Mouse (Mus musculus) layer of hippocampus, adult 2 months (tissue): Measurements from ENCODE around the gene Tulp3. TPM values are rescaled to one million over a fixed set of nuclear protein-coding genes. Genes with fewer than 3 reads are reported as not detected.

Experiments used
- DNase-seq, 2 experiments: peaks; one replicate each; pipeline ENCODE4 v3.0.0; 2022; ENCODE audit warnings: low spot score in 2 of 2
- H3K27ac ChIP-seq: fragments of 200-600 bp; 2 replicates; pipeline ENCODE4 v1.8.1; 2022
- H3K4me3 ChIP-seq: fragments of 200-600 bp; 2 replicates; pipeline ENCODE4 v1.8.1; 2022; ENCODE audit warnings: mild to moderate bottlenecking
- CTCF ChIP-seq: fragments of 200-600 bp; conservative IDR thresholded peaks from 2 replicates; pipeline ENCODE4 v1.8.1; 2022; ENCODE audit warnings: antibody characterized with exemption, mild to moderate bottlenecking, moderate library complexity
- total RNA-seq, 2 experiments: library from RNA; stranded (reverse); gene quantifications; 2 replicates each; pipeline ENCODE4 v1.2.3; 2021

Gene Tulp3
- total RNA-seq, 2 experiments from 2014 or later, result 23.1 to 24.8 TPM

GRCm38 (mm10) chr6:128279608-128280007, 76.0 kb downstream of the Tulp3 start:
- no peak for DNase-seq
- no peak overlapping the region for H3K27ac ChIP-seq
- no peak overlapping the region for H3K4me3 ChIP-seq
- TF ChIP-seq CTCF, result no peak

DNA sequence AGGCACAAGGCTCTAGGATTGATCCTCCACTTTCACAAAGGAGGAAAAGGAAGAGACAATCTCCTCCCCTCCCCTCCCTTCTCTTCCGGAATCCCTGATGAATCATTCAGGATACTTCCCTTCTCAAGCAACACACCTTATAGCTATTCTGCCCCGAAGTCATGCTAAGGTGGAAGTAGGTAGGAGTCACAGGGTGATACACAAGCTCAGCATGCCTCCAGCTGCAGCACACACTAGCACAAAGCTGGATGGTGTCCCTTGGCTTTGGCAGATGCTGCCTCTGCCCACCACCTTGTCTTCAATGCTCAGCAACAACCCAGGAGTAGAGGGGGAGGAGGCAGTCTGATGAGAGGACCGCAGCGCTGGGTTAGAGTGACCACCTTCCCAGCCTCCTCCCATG, 76.6 kb downstream of the Tulp3 start:
- no peak overlapping the region for H3K4me3 ChIP-seq
- no peak for TF ChIP-seq CTCF
- no peak for DNase-seq
- no peak overlapping the region for H3K27ac ChIP-seq

- no peak overlapping the region for H3K4me3 ChIP-seq
- DNase-seq, result peak; percentile 33 to 46
- TF ChIP-seq CTCF, result peak; percentile 32
- no peak overlapping the region for H3K27ac ChIP-seq
Measured at GRCm38 (mm10) chr6:128277132-128278085, 78.2 kb downstream of the Tulp3 start.

DNA sequence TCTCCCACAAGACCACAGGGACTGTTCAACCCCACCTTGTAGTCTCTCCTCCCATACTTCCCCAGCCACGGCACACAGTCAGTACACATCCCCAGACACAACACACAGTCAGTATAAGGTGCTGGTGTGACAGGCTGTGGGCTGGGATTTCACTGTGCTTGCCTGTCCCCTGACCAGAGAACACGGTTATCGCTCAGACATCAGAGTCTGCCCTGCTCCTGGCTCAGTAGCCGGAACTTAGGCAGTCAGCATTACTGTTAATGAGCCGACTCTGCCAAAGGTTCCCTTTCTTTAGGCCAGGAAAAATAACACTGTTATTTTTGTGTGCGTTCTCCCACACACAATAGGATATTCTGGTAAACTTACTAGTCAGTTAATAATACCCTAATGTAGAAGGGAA, 79.3 kb downstream of the Tulp3 start:
- H3K4me3 ChIP-seq, result no peak overlapping the region
- no peak overlapping the region for H3K27ac ChIP-seq
- TF ChIP-seq CTCF, result no peak
- no peak for DNase-seq

GRCm38 (mm10) chr6:128275506-128276064, 80.1 kb downstream of the Tulp3 start:
- DNase-seq, result no peak
- H3K27ac ChIP-seq, result no peak overlapping the region
- no peak overlapping the region for H3K4me3 ChIP-seq
- TF ChIP-seq CTCF, result no peak

GRCm38 (mm10) chr6:128273507-128273906, 82.1 kb downstream of the Tulp3 start:
- no peak for TF ChIP-seq CTCF
- no peak for DNase-seq
- no peak overlapping the region for H3K4me3 ChIP-seq
- no peak overlapping the region for H3K27ac ChIP-seq

GRCm38 (mm10) chr6:128272754-128273153, 82.9 kb downstream of the Tulp3 start:
- no peak for DNase-seq
- TF ChIP-seq CTCF, result no peak

More at GRCm38 (mm10) chr6:128272754-128273153, 82.9 kb downstream of the Tulp3 start:
- no peak overlapping the region for H3K27ac ChIP-seq
- no peak overlapping the region for H3K4me3 ChIP-seq

Other genes starting within 250 kb of the Tulp3 start
- 10 to 100 TPM; 42.2 to 45.6 TPM for gene Tspan9, start 212.3 kb downstream of the Tulp3 start, total RNA-seq
- under 1 TPM; 0.86 to 0.87 TPM for gene Tead4, start 55.0 kb downstream of the Tulp3 start, total RNA-seq
- 10 to 100 TPM; 18.2 to 18.3 TPM for gene Rhno1, start 7.1 kb upstream of the Tulp3 start, total RNA-seq
- 1 to 10 TPM; 1.8 to 3.5 TPM for gene Foxm1, start 7.1 kb upstream of the Tulp3 start, total RNA-seq
- gene Tex52, start 19.6 kb upstream of the Tulp3 start, total RNA-seq, result 1 to 10 TPM; 1.3 to 1.5 TPM
- not detected for gene Gm44596, start 19.7 kb upstream of the Tulp3 start, total RNA-seq
- 10 to 100 TPM; 18.4 to 20.3 TPM for gene Nrip2, start 43.4 kb upstream of the Tulp3 start, total RNA-seq
- 10 to 100 TPM; 23.8 to 28.6 TPM for gene Itfg2, start 69.1 kb upstream of the Tulp3 start, total RNA-seq
- gene Fkbp4, start 82.8 kb upstream of the Tulp3 start, total RNA-seq, result 100 to 1,000 TPM; 105 to 115 TPM
- gene Pzp, start 170.9 kb upstream of the Tulp3 start, total RNA-seq, result not detected
- 10 to 100 TPM in 1 of 2 experiments, 1 to 10 TPM in 1; 9.8 to 10.4 TPM for gene A2ml1, start 225.8 kb upstream of the Tulp3 start, total RNA-seq